Mouse (Mus musculus) CH12.LX (cell line): Measurements from ENCODE around the gene Emc4. TPM values are rescaled to one million over a fixed set of nuclear protein-coding genes. Genes with fewer than 3 reads are reported as not detected.

Source experiments
- DNase-seq: peaks from one replicate; pipeline ENCODE4 v3.0.0-alpha.2; 2013; ENCODE audit errors: extremely low read depth
- H3K27ac ChIP-seq: 2 replicates; pipeline ENCODE4 v1.5.1; 2012; ENCODE audit warnings: low read depth, mild to moderate bottlenecking, control low read depth, moderate library complexity; ENCODE audit not compliant: insufficient read depth
- H3K27me3 ChIP-seq: replicated peaks from 2 replicates; pipeline ENCODE3; 2012; ENCODE audit warnings: inconsistent platforms
- H3K36me3 ChIP-seq, 2 experiments: replicated peaks in 1 of 2; 2 replicates each; pipeline versions ENCODE3 to v1.6.1; 2012; ENCODE audit warnings: inconsistent platforms in 1 of 2, low read length in 1 of 2, mild to moderate bottlenecking in 1 of 2, mixed read lengths in 1 of 2, moderate library complexity in 1 of 2; ENCODE audit not compliant: control insufficient read depth in 1 of 2, insufficient read depth in 1 of 2
- H3K4me1 ChIP-seq, 2 experiments: 2 replicates each; pipeline ENCODE4 v1.6.1; 2012; ENCODE audit warnings: inconsistent platforms in 1 of 2, moderate library complexity in 1 of 2; ENCODE audit not compliant: insufficient read depth in 2 of 2, control insufficient read depth in 1 of 2
- H3K4me2 ChIP-seq: 2 replicates; pipeline ENCODE4 v1.6.1; 2012; ENCODE audit warnings: low read depth, mild to moderate bottlenecking, control low read depth; ENCODE audit not compliant: poor library complexity, insufficient read depth, severe bottlenecking
- H3K4me3 ChIP-seq, 3 experiments: fragments of 150-350 bp in 1 of 3; sonication (generic) in 1 of 3; replicated peaks in 1 of 3; 2 replicates each; pipeline versions ENCODE3 to v1.5.1; 2011 to 2012; ENCODE audit warnings: low read depth in 2 of 3, low read length in 2 of 3, mild to moderate bottlenecking in 2 of 3, moderate library complexity in 2 of 3, control low read depth in 1 of 3, improper control_type of control experiment in 1 of 3, inconsistent platforms in 1 of 3, mixed read lengths in 1 of 3; ENCODE audit not compliant: poor library complexity in 1 of 3
- H3K79me2 ChIP-seq: replicated peaks from 2 replicates; pipeline ENCODE4 v1.6.1; 2012; ENCODE audit warnings: mild to moderate bottlenecking, moderate library complexity; ENCODE audit not compliant: control insufficient read depth, poor library complexity, insufficient read depth, severe bottlenecking; ENCODE audit errors: extremely low read depth
- H3K9ac ChIP-seq: 2 replicates; pipeline ENCODE4 v1.6.1; 2012; ENCODE audit warnings: low read depth, mild to moderate bottlenecking, control low read depth, moderate library complexity; ENCODE audit not compliant: insufficient read depth
- H3K9me3 ChIP-seq: replicated peaks from 2 replicates; pipeline ENCODE3; 2012; ENCODE audit warnings: low read length, inconsistent platforms, mixed read lengths
- CHD2 ChIP-seq: IDR thresholded peaks from 2 replicates; pipeline ENCODE4 v1.6.1; 2011; ENCODE audit warnings: low read length, improper control_type of control experiment
- E2F4 ChIP-seq: IDR thresholded peaks from 2 replicates; pipeline ENCODE4 v1.6.1; 2011; ENCODE audit warnings: low read depth, low read length, improper control_type of control experiment; ENCODE audit not compliant: insufficient replicate concordance
- EP300 ChIP-seq: IDR thresholded peaks from 2 replicates; pipeline ENCODE4 v1.6.1; 2011; ENCODE audit warnings: low read length, improper control_type of control experiment
- ETS1 ChIP-seq: conservative IDR thresholded peaks from 2 replicates; pipeline ENCODE4 v1.6.1; 2012; ENCODE audit warnings: low read depth, mild to moderate bottlenecking, inconsistent platforms, low read length, improper control_type of control experiment, moderate library complexity
- HCFC1 ChIP-seq: IDR thresholded peaks from 2 replicates; pipeline ENCODE4 v1.6.1; 2012; ENCODE audit warnings: low read depth, mild to moderate bottlenecking, inconsistent platforms, low read length, improper control_type of control experiment
- MAFK ChIP-seq: IDR thresholded peaks from 2 replicates; pipeline ENCODE4 v1.6.1; 2011; ENCODE audit warnings: low read length, improper control_type of control experiment; ENCODE audit not compliant: insufficient replicate concordance
- MAX ChIP-seq: IDR thresholded peaks from 2 replicates; pipeline ENCODE4 v1.6.1; 2011; ENCODE audit warnings: low read length, improper control_type of control experiment
- MXI1 ChIP-seq: IDR thresholded peaks from 2 replicates; pipeline ENCODE4 v1.6.1; 2011; ENCODE audit warnings: mild to moderate bottlenecking, low read depth, low read length, improper control_type of control experiment
- NELFE ChIP-seq: IDR thresholded peaks from 2 replicates; pipeline ENCODE4 v1.6.1; 2011; ENCODE audit warnings: low read depth, low read length, improper control_type of control experiment
- NRF1 ChIP-seq: IDR thresholded peaks from 2 replicates; pipeline ENCODE4 v1.6.1; 2014; ENCODE audit warnings: low read depth, mild to moderate bottlenecking, inconsistent platforms, low read length, improper control_type of control experiment, moderate library complexity
- POLR2AphosphoS2 ChIP-seq: IDR thresholded peaks from 2 replicates; pipeline ENCODE4 v1.6.1; 2011; ENCODE audit warnings: low read depth, low read length, improper control_type of control experiment
- RCOR1 ChIP-seq: conservative IDR thresholded peaks from 2 replicates; pipeline ENCODE4 v1.6.1; 2012; ENCODE audit warnings: low read depth, mild to moderate bottlenecking, inconsistent platforms, low read length, improper control_type of control experiment
- ZNF384 ChIP-seq: IDR thresholded peaks from 2 replicates; pipeline ENCODE4 v1.6.1; 2012; ENCODE audit warnings: low read depth, low read length, improper control_type of control experiment, inconsistent platforms
- dilution Hi-C: fragments of 300-500 bp; cut with MboI; formaldehyde crosslinking; loops from 2 replicates; pipeline ENCODE4 v1.14.3; 2020; ENCODE audit warnings: low sequenced_read_pairs; ENCODE audit not compliant: extremely low pct_unique_long_range_greater_than_20kb, extremely low pct_ligation_motif_present
- in situ Hi-C: fragments of 300-500 bp; cut with MboI; formaldehyde crosslinking; loops from 3 replicates; pipeline ENCODE4 v1.14.3; 2019; ENCODE audit warnings: low sequenced_read_pairs, low pct_ligation_motif_present, low pct_unique_long_range_greater_than_20kb, mixed read lengths
- polyA plus RNA-seq: library from polyadenylated mRNA; unstranded; fragments of >175 nt; gene quantifications from 2 replicates; pipeline ENCODE4 v1.2.1, GENCODE M21; 2012; ENCODE audit warnings: low read depth; ENCODE audit not compliant: insufficient read length
- total RNA-seq, 2 experiments: library from RNA; depleted of rRNA; stranded (reverse); fragments of 300-350 nt in 1 of 2; fragments of >200 nt in 1 of 2; gene quantifications; 2 replicates each; pipeline ENCODE4 v1.2.3; 2012 to 2014

The Emc4 gene
- total and polyA plus RNA-seq, 3 experiments, result 86.8 to 125 (median 108) TPM

DNA sequence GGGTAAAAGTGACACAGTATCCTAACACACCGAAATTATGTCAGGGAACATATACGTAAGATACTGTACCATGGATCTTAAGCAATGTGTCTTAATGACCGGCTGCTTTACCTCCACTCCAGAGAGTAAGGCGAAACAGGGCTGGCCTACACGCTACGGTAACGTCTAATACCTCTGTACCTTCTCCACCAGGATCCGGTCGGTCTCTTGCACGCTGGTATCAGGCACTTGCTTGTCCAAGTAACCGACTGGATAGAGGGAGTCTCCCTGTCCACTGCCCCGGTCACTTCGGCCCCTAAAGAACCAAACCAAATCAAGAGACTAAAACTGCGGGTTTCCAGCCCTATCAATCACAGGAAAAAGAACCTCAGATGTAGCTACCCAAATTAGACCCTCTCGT, 605 bp downstream of the Emc4 start:
- Histone ChIP-seq H3K4me3 (peak overlapping the region; percentile 78 to 89 (median 82)), H3K36me3 (peaks cover 18 to 38% of the 10 kb centered on the region in 2 experiments), H3K27me3 (no peaks in the 10 kb centered on the region), H3K79me2 (peaks cover 17% of the 10 kb centered on the region), H3K9me3 (no peaks in the 10 kb centered on the region), H3K9ac (peak overlapping the region; percentile 87)
- no peak for DNase-seq
- TF ChIP-seq CHD2 (no peak), EP300 (no peak)
- TF ChIP-seq, all 38 proteins: peak for 0
- no peak overlapping the region for H3K27ac ChIP-seq
- dilution Hi-C loops (no loop called here), in situ Hi-C loops (loop anchor here (10.0 kb wide), 1 partner anchor 102 kb away; the partner anchor contains the start of genes Gm21985, Nop10 and Slc12a6)
- H3K4me2 ChIP-seq, result peak overlapping the region; percentile 86
- peaks cover 0 to 20% of the 10 kb centered on the region in 2 experiments; a peak in 2 of 4 replicates for H3K4me1 ChIP-seq

DNA sequence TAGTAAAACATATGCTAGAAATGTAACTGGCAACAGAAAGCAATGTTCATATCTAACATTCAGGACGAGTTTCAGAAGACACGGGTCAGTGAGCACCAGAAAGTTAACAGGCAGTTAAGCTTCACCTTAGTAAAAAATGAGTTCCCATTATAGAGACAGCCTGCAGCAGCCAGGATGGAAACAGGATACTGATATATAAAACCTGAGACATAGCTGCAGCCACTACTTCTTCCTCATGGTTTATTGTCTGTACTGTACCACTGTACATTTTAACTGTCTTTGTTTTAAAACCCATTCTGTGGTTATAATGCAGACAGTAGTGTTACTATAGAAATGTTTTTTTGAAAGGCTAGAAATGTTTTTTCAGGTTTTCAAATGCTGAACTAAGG, 7.1 kb downstream of the Emc4 start:
- H3K36me3 ChIP-seq, result peaks cover 61 to 87% of the 10 kb centered on the region in 2 experiments
- no peak for TF ChIP-seq NRF1
- no peak for TF ChIP-seq ETS1
- no peak for TF ChIP-seq MAX
- no peak for TF ChIP-seq POLR2AphosphoS2
- no peak for TF ChIP-seq E2F4

GRCm38 (mm10) chr2:112360012-112360780, 7.6 kb downstream of the Emc4 start:
- no peak overlapping the region for H3K4me2 ChIP-seq
- H3K4me3 ChIP-seq, result no peak overlapping the region
- H3K9me3 ChIP-seq, result no peaks in the 10 kb centered on the region
- H3K27ac ChIP-seq, result no peak overlapping the region
- no peaks in the 10 kb centered on the region for H3K4me1 ChIP-seq
- TF ChIP-seq ZNF384 (no peak), MAFK (no peak), NELFE (no peak), MXI1 (no peak), RCOR1 (no peak), HCFC1 (no peak)
- DNase-seq, result no peak
- dilution Hi-C loops (no loop called here), in situ Hi-C loops (loop anchor here (10.0 kb wide), 1 partner anchor 95 kb away; the partner anchor contains the start of genes Gm21985, Nop10 and Slc12a6)
- H3K27me3 ChIP-seq, result no peaks in the 10 kb centered on the region
- no peak overlapping the region for H3K9ac ChIP-seq
- peaks cover 2% of the 10 kb centered on the region; the same call in 1 of the 2 replicates for H3K79me2 ChIP-seq
- peaks cover 61 to 92% of the 10 kb centered on the region in 2 experiments for H3K36me3 ChIP-seq

More for the DNA sequence above, 7.1 kb downstream of the Emc4 start:
- dilution Hi-C loops (no loop called here), in situ Hi-C loops (loop anchor here (10.0 kb wide), 1 partner anchor 96 kb away; the partner anchor contains the start of genes Gm21985, Nop10 and Slc12a6)
- Histone ChIP-seq H3K4me1 (no peaks in the 10 kb centered on the region; a peak in 1 of 4 replicates), H3K9me3 (no peaks in the 10 kb centered on the region), H3K27me3 (no peaks in the 10 kb centered on the region), H3K9ac (no peak overlapping the region), H3K4me3 (no peak overlapping the region), H3K79me2 (peaks cover 2% of the 10 kb centered on the region; the same call in 1 of the 2 replicates), H3K27ac (no peak overlapping the region), H3K4me2 (no peak overlapping the region)
- no peak for DNase-seq
